Mouse (Mus musculus) neural tube, embryonic 10.5 days (tissue): ENCODE results near the gene Rbmxl1.

Experiments used
- DNase-seq: peaks from one replicate; pipeline ENCODE4 v3.0.0-alpha.2; 2017; ENCODE audit warnings: low spot score; ENCODE audit errors: extremely low spot score

The Rbmxl1 gene

GRCm38 (mm10) chr8:78493031-78493430, 15.7 kb downstream of the Rbmxl1 start:
- no peak for DNase-seq

DNA sequence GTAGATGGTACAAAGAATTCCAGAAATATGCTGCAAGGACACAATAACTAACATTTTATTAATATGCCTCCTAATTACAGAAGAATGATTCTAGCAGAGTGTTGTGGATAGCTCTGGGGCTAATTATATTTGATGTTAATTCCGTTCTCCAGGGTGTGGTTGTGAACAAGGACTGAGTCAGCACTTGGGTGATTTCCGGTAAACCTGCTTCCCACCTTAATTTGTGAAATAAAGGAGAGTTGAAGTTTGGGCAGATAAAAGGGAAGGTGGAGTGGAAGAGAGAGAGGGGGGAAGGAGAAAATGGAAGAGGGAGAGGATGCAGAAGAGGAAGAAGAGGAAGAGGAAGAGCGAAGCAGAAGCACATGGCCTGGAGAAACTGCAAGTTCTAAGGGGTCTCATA, 19.0 kb downstream of the Rbmxl1 start:
- no peak for DNase-seq

GRCm38 (mm10) chr8:78477051-78477829, 31.5 kb downstream of the Rbmxl1 start:
- DNase-seq: peak; percentile 14

DNA sequence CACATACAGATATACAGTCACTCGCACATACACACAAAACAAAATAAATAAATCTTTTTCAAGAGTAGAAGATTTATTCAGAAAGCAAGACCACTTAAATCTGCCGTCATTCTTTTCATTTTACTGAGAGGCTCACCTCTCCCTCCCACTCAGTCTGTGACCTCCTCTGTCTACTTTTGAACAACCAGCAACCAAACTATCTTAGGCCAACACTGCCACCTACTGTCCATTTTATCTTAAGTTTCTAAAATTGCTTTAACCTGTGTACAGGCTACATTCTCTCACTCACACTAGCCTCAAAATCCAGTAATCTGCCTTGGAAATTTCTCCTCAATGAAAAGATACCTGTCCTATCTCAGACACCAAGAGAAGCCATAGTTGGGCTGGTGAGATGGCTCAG, 40.8 kb downstream of the Rbmxl1 start:
- no peak for DNase-seq

GRCm38 (mm10) chr8:78463941-78464340, 44.8 kb downstream of the Rbmxl1 start:
- no peak for DNase-seq

DNA sequence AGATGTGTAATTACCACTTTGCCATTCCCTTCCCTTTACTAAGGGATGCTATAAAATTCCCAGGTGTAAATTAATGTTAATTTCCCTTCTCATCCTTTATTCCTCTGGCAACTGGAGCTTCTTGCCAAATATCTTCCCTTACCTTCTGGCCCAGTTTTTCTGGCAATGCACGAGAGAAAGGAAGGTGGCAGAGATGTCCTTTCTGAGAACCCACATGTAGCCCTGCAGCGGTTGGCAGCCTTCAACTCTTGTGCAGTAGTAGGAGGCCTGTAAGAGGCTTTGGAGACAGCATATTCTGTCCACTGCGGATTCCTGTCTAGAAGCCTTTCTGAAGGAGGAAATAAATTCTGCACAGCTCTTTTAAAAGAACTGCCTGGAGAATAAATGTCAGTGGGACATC, 52.3 kb downstream of the Rbmxl1 start:
- no peak for DNase-seq
